Mouse (Mus musculus) lung, postnatal 14 days (tissue): ENCODE results near the gene Myh3.

Experiments
- DNase-seq: peaks from one replicate; pipeline ENCODE4 v3.0.0; 2021

The Myh3 gene

DNA sequence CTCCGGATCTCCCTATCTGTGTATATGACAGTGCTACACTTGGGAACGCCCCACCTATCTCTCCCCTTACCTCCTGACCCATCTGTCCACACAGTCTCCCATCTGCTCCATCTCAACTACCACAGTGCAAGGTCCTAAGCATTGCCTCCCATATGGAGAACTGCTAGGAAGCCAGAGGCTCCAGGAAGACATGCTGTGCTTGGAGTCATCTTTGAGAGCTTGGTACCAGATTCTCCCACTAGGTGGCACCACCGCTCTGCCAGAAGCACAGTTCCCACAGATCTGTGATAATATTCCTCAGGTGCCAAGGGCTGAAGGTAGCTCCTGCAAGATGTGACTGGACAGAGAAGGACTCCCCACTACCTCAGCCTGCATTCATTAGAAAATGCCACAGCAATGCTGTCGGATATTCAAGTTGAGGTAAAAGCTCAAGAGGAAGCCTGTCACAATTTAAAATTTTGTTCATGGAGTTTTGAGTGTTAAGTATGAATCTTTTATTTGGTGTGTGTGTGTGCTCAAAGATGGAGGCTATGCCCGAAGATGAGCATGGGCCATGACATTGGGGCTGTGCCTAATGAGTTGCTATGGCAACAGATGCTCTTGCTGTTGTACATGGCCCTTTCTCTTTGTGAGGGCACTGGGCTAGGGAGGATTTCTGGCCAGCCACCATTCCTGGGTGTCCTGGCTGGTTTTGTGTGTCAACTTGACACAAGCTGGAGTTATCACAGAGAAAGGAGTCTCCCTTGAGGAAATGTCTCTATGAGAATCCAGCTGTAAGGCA is 32.3 kb downstream of the Myh3 start:
- DNase-seq: peak; percentile 74

GRCm38 (mm10) chr11:67112019-67112850 is 34.1 kb downstream of the Myh3 start:
- peak; percentile 79 for DNase-seq

DNA sequence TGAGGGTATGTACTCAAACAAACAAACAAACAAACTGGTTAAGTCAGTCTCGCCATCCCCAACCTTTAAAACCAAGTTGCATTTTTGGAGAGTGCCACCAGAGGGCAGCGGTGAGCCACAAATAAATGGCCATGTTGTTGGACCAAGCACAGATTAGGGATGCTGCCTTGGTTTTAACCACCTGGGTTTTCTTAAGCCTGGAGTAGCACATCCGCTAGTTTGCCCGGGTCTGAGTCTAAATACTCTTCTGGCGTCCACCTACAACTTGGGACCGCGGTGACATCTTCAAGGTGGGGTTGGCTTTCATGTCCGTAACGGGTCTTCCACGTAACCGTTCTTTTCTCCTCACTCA is 34.7 kb downstream of the Myh3 start:
- DNase-seq: peak; percentile 76

- no peak for DNase-seq
These were observed 35.3 kb downstream of the Myh3 start for GRCm38 (mm10) chr11:67113381-67113780.

DNA sequence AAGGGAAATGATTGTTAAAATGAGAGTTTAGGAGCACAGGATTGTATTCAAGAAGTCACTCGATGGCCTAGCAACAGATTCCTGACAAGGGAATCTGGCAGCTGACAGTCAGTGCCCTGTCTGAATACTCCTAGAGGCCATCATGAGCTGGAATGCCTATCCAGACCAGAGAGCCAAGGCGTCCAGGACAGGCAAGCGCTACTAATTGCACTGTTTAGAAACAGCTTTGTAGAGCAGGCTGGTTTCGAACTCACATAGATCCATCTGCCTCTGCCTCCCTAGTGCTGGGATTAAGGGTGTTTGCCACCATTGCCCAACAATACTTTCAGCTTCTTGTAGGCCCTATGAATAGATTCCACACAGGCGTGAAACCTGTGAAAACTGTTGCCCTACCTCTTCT is 36.2 kb downstream of the Myh3 start:
- DNase-seq: no peak

DNA sequence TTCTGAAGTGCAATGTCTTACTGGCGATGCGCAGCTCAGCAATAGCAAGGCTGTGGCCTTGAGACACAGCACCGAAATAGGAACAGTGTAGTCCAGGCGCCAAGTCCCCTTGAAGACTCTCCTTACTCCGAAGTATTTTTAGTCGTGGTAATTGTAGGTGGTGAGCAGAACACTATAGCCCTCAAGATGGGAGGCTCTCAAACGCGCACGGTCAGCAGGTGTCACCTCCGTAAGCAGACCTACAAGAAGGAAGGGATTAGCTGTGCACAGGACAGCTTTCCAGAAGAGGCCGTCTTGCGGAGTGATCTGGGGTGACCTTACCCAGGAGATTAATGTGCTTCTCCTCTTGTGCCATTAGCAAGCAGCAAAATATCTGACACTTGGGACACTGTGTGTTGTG is 36.8 kb downstream of the Myh3 start:
- DNase-seq: no peak

- no peak for DNase-seq
These were observed 38.6 kb downstream of the Myh3 start for GRCm38 (mm10) chr11:67116725-67117124.

DNA sequence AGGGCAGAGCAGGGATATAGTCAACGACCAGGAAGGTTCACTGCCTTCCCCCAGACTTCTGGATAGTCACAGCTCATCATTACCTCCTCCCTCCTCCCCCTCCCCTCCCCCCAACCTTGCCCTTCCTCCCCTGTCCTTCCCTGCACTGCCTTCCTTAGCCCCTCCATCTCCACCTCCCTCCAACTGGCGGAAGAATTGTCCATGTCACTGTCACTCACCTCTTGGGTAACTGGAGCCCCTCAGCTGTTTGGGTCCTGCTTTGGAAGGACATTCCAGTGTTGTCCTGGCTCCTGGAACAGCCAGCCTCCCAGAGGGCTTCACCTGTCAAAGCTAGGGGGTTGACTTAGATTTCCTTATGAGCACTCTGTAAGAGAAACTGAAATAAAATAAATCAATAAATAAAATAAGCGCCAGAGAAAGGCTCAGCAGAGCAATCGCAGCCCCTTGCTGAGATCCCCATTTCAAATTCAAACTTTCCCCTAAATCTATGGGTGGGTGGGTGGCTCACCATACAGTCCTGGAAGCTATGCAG is 41.5 kb downstream of the Myh3 start:
- no peak for DNase-seq

DNA sequence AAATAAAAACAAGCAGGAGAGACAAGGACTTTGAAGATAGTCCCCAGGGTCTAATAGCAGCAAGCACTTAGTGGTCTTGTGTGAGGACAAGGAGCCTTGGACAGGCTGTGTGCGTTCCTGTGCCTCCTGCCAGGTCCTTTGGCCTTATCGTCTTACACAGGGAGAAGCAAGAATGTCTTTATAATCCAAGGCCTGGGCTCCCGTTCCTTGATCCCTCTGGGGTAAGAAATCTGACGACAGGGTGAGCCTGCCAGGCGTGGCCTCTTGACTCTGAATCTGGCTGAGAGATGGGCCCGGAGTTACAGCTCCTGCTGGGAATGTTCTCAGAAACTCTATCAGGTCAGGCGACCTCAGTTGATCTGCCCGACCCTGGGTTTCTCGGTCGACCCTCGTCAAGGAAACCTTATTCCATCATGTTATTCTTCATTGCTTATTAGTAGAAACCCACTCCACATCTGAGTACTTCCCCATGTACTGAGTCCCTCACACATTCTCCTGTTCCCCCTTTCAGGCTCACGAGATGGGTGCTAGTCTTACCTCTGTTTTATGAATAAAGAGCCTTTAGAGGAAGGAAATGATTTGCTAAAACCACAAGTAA is 42.7 kb downstream of the Myh3 start:
- no peak for DNase-seq

DNA sequence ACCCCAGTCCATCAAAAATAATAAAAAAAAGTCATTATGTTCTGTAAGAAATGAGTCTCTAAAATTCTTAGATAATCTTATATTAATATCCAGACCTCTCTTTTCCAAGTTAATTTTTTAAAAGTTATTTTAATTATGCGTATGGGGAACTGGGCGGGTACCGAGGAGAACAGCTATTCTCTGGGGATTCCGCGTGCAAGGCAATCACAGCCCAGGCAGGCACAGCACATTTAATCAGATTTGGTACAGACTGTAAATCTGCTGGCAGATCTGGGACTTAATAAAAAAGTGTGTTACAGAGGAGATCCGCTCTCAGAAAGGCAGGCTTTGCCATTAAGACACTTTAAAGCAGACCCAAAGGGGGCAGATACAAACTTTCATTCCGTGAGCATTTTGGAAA is 46.8 kb downstream of the Myh3 start:
- DNase-seq: no peak

- DNase-seq: no peak
These were observed 47.3 kb downstream of the Myh3 start for GRCm38 (mm10) chr11:67125361-67125760.

DNA sequence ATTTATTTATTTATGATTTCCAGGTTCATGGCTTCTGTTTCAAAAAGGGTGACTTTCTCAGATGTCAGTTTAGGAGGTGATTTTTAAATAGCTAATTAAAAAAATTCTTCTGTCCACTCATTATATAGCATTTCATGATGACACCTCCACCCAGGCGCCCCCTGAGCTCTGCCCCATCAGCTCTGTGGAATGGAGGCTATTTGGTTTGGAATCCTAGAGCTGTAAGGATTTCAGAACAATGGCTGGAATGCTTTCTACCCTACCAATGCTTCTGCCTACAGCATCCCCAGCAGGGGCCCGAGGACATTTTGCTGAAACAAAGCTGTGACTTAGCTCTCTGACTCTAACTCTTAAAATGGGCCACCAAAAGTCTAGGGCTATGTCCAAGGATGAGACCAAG is 55.4 kb downstream of the Myh3 start:
- DNase-seq: no peak

GRCm38 (mm10) chr11:67134654-67135053 is 56.6 kb downstream of the Myh3 start:
- no peak for DNase-seq

GRCm38 (mm10) chr11:67135532-67135931 is 57.4 kb downstream of the Myh3 start:
- no peak for DNase-seq

GRCm38 (mm10) chr11:67139556-67139955 is 61.5 kb downstream of the Myh3 start:
- DNase-seq: no peak

GRCm38 (mm10) chr11:67140175-67140574 is 62.1 kb downstream of the Myh3 start:
- DNase-seq: no peak

DNA sequence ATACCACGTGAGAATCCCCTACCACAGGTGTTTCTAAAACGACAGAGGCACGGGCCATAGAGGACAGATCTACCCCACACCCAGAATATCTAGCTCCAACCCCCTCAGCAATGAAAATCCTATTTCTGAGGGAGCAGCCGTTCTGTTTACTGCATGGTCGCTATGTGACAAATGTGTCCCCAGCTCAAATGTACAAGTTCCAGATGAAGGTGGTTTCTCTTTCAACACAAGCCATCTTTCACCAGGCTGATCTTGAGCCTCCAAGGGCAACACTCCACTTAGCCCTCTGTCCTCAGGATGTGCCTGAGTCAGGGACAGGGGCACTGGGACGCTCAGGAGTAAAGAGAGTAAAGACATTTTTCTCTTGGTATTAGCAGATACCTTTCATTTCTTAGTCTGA is 62.9 kb downstream of the Myh3 start:
- DNase-seq: no peak

DNA sequence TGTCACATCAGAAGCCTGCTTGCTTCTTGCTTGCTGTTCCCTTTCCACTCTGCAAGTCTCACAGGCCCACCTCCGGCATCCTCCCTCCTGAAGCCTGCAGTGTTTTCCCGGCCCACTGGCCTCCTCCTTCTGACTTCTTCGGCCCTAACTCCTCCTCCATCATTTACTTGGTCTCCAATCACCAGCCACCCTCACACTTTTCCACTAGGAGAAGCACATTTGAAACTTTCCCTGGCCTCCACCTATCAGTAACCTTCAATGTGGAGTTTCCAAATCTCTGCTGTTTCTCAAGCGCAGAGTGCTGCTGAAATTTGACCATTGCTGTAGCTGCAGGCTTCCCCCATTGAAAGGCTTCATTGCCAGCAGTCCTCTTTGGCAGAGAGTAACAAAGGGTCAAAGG is 63.9 kb downstream of the Myh3 start:
- no peak for DNase-seq

- DNase-seq: no peak
These were observed 65.0 kb downstream of the Myh3 start for GRCm38 (mm10) chr11:67143065-67143464.

DNA sequence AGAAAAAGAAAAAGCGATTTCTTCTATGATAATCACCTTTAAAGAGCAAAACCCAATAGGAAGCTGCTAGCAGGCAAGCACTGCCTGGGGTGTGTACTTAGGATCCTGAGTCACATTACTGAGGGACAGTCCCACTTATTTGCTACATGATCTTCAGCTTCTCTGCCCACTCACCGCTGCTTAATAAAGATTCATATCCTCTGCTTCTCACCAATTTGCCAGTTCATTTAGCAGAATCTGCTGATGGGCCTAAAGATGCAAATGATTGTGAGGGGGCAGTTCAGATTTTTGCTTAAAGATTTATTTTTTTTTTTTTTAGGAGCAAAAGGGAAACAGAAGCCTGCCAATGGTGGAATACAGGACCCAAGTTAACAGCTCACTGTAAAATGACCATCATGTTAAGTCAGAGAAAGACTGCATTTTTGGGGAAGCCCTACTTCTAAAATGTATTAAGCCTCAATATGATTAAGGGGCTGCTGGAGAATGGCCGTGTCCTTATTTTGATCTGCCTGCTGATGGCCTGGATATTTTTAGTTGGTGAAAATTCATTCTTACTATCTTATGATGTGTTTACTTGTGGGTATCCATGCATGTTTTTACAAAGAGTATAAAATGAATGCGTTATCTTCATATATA is 65.9 kb downstream of the Myh3 start:
- DNase-seq: no peak

- DNase-seq: no peak
These were observed 66.6 kb downstream of the Myh3 start for GRCm38 (mm10) chr11:67144559-67145265.
